Mouse (Mus musculus): ENCODE measurements around the gene Snrnp27.

GRCm38 (mm10) chr6:86678341-86678740 lies 6.0 kb downstream of the Snrnp27 start:
- TF ChIP-seq HCFC1 (IDR thresholded peaks at IDR 0.05; ENCODE audit: borderline replicate concordance, insufficient read depth, low read length) = no peak
- no peak for TF ChIP-seq CHD2 (IDR thresholded peaks at IDR 0.05; ENCODE audit: low read depth, low read length)

All from ES-E14 (cell line).